Mouse (Mus musculus) CD4-positive helper T cell, adult 2 months (primary cell): Measurements from ENCODE around the gene Rbfox2.
"Not testable (repeated sequence)": the region's sequence is repeated elsewhere in the genome, so short reads cannot be mapped to it uniquely, and the experiment has no call there.

Source experiments
- DNase-seq: peaks from one replicate; pipeline ENCODE4 v3.0.0-alpha.2; 2012; ENCODE audit warnings: low read depth, missing footprints, low spot score

The Rbfox2 gene

DNA sequence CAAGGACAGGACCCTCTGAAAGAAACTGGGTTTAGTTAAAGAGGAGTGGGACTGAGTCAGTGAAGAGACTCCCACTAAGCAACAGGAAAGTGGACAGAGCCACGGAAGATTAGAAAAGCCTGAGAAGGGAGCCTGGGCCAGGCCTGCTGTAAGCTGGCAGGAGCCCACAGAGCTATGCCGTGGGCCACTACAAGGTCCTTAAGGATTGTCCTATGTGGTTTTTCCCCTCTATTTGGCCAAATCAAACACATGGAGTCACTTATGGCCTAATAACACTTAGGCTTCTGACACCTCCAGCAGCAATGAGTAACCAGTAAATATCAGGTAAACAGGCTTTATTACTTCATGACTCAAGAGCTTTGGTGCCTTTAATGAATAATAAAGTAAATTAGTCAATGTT lies 31.2 kb downstream of the Rbfox2 start:
- DNase-seq: no peak

DNA sequence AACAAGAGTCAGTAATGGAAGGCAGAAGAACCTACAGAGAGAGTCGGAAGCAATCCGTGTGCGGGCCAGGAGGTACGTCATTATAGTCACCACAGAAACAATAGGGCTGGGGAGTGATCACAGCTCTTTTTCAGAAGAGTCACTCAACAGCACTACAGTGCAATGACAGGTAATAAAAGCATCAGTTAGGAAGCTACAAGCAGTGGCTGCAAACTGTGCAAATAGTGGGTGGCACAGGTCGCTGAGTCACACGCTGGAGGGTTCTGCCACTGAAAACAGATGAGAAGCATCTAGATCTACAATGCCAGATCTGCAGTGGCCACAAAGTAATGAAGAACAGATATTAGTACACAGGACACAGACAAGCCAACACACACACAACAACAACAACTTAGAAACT lies 32.9 kb downstream of the Rbfox2 start:
- no peak for DNase-seq

- DNase-seq: no peak
Observed at GRCm38 (mm10) chr15:77271285-77271684, 35.5 kb downstream of the Rbfox2 start.

- DNase-seq: not testable (repeated sequence)
Observed at GRCm38 (mm10) chr15:77269496-77269895, 37.3 kb downstream of the Rbfox2 start.

GRCm38 (mm10) chr15:77268415-77268814 lies 38.4 kb downstream of the Rbfox2 start:
- DNase-seq: no peak

DNA sequence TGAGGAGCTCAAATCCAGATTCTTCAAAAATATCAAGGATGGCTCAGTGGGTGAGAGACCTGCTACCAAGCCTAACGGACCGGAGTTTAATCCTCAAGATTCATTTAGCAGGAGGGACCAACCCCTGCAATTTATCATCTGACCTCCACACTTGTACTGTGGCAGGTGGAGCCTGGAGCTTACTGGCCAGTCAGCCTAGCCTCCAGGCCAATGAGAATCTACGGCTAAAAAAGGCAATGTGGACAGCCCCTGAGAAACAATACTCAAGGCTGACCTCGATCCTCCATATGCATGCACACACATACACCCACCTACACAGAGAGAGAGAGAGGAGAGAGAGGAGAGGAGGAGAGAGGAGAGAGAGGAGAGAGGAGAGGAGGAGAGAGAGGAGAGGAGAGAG lies 41.5 kb downstream of the Rbfox2 start:
- no peak for DNase-seq

DNA sequence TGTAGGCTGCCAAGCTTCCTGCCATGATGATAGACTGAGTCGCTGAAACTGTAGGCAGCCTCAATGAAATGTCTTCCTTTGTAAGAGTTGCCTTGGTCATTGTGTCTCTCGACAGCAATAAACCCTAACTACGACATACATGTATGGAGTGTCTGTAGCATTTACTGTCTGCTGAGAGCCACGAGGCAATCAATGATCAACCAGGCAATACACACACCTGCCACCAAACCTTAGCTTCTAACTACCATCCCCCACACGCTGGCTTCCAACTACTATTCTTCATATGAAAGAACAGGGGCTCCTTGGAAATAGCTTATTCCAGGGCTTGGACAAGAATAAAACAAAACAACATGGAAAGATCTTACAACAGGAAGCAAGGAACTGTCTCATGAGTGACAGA lies 42.5 kb downstream of the Rbfox2 start:
- DNase-seq: no peak

- DNase-seq: no peak
Observed at GRCm38 (mm10) chr15:77262782-77263181, 44.0 kb downstream of the Rbfox2 start.

DNA sequence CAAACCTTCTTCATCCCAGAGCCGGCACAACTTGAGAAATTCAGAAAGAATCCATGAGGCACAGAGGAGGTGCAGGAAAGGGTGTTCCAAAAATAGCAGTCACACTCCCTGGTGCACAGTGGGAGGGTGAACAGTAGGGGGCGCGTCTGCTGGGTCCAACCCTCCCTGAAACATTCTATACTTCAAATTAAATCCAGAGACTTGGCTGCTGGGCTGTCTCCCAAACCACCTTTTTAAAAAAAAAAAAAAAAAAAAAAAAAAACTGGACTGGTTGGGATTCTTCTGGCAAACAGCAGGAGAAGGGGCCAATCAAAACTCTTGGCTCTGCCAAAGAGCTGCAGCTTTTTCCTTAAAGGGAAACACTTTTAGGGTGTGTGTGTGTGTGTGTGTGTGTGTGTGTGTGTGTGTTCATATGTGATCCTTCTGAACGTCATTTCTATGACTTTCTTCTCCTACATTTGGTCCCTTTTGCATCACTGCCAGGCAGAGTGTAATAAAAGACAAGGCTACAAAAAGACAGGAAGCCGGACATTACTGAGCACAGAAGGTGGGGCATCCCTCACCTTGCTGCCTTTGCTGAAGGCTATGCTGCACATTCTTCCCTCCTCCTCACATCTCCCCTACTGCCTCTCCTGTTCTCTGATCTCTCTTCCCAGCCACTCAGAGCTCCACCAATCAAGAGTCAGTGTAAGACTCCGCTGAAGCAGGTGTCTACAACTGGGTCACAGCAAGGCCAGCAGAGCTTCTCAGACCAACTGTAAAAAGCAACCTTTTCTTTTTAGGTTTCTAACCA lies 49.2 kb downstream of the Rbfox2 start:
- DNase-seq: no peak

GRCm38 (mm10) chr15:77256782-77257181 lies 50.0 kb downstream of the Rbfox2 start:
- DNase-seq: no peak

DNA sequence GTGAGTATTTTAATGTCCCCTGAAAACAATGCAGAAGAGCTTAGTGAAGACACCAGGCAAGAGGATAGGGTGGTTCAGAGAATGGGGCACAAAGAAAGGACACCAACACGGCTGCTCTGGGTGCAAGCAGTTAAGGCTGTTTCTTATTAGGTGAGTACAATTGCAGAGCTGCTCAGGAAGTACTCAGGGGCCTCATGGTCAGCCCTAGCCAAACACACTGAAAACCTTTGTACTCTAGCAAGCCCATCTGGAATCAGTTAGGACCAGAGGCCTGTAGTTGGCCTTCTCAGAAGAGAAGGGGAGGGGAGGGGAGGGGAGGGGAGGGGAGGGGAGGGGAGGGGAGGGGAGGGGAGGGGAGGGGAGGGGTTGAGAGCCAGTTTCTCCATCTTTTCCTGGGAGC lies 52.2 kb downstream of the Rbfox2 start:
- DNase-seq: no peak

DNA sequence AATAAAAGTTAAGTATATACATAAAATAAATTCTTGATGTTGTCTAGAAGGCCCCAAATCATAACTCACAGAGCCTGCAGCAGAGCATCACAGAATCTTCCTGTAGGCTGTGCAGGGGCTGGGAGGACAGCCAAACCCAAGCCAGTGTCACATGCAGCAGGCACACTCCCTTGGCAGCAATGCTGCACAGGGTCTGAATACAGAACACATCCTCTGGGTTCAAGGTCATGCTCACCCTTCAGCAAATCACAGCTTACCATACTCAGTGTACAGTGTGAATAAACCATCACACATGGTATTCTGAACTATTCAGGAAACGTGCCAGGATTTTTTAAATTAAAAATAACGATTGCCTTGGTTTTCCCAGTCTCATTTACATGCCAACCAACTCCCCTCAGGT lies 52.7 kb downstream of the Rbfox2 start:
- no peak for DNase-seq

DNA sequence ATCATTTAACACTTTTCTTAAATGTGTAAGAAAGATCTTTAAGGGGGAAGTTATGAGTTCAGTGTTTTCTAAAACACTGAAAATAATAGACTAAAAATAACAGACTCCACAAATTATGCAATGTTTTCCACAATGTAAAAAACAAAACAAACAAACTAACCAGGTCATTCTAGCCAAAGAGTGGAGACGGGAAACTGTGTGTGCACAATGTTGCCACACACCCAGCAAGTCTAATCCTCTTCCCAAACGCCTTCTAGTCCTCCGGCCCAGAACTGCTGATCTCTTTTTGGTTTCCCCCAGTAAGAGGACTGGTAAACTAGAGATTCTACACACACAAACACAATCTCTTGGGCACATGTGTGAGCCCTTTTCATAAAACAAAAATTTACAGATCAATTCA lies 55.1 kb downstream of the Rbfox2 start:
- DNase-seq: no peak

DNA sequence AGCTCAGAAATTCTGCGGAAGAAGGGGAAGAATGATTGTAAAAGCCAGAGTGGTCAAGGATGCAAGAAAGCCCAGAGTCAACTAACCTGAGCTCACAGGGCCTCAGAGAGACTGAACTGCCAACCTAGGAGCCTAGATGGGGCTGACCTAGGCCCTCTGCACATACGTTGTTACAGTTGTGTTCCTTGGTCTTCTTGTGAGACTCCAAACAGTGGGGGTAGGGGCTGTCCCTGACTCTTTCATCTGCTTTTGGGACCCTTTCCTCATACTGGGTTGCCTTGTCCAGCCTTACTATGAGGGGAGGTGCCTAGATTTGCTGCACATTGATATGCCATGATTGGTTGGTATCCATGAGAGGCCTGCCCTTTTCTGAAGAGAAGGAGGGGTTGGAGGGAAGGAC lies 56.0 kb downstream of the Rbfox2 start:
- DNase-seq: no peak

GRCm38 (mm10) chr15:77249421-77249820 lies 57.4 kb downstream of the Rbfox2 start:
- DNase-seq: no peak

DNA sequence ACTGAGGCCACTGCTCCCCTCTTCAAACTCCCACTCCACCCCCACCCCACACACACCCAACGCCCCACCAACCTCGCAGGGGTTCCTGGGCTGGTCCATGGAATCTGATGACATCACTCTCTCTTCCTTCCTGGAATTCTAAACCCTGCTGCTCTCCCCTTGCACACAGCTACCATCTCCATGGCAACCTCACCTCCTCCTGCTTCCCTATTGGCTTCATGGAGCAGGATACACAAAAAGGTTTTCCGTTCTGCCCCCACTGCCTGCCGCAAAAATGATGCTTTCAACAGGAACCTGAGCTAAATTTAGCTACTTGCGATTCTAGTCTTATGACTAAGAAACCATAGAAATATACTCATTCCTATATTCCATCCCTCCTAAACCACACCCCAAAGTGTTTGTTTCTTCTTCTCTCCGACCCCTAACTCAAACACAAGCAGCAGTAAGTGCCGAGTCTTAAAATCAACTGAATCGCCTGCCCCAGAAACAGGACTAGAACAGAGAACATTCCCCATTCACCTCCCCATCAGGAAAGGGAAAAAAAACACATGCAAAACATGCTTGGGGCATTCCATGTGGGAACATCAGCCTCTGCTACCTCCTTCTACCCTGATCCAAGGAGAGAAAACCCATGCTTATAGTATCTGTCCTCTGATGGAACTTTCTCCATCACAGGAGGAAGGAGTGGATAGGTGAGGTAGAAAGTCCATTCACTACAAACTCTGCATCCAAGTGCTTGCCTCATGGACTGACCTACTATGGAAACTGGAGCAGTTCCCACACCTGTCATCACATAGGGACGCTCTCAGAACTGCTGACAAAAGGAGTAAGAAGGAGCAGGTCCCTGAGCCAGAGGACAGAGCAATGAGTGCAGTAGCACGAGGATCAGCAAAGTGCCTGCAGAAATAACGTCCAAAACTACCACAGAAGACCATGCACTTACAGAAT lies 61.1 kb downstream of the Rbfox2 start:
- DNase-seq: no peak

GRCm38 (mm10) chr15:77244634-77245033 lies 62.2 kb downstream of the Rbfox2 start:
- no peak for DNase-seq

- DNase-seq: no peak
Observed at GRCm38 (mm10) chr15:77243876-77244560, 62.8 kb downstream of the Rbfox2 start.

GRCm38 (mm10) chr15:77240607-77241006 lies 66.2 kb downstream of the Rbfox2 start:
- DNase-seq: no peak

DNA sequence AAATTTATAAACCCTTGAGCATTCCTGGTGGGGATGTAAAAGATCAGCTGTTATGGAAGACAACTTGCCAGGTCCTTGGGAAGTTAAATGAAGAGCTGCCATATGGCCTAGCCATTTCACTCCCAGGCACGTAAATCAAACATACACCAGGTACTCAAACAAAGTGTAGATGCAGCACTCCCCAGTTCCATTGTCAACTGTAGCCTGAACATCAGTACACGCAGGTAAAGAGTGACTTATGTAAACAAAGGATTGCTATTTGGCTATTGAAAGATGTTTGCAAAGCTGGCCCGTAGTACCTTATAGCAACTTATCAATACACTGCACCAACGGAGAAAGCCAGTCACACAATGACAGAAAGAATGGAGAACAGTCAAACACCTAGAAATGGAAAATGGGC lies 67.2 kb downstream of the Rbfox2 start:
- no peak for DNase-seq

- DNase-seq: no peak
Observed at GRCm38 (mm10) chr15:77237661-77238060, 69.1 kb downstream of the Rbfox2 start.

DNA sequence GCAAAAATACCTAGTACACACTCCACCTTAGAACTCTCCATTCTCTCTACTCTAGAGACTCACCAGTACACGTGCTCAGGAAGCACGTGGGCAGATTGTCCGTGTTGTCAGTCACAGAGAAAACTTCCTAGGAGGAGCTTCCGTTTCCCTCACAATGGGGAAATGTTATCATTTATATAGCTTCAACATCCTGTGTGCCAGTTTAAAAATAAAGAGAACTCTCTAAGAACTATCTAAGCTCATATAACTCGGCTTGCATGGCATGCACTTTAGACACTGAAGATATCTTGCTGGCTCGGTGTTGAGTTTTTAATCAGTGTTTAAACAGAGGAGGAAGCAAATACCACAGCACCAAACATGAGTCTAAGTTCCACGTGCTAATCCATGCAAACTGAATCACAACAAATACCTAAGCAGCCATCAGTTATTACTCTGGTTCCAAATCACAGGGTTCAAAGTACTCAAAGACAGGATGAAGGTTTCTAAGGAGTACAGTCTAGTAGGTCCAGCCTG lies 70.7 kb downstream of the Rbfox2 start:
- no peak for DNase-seq
